ENCODE assay signal across 8 mouse cellular contexts in genomic region chr13:63278796-63279475, GRCm38 (mm10).
A peak's percentile ranks its signal among the peaks of the same experiment; 100 is the strongest.
DNase-seq lines count a peak whose midpoint lies in the region; ATAC-seq and TF ChIP-seq lines count a peak whose summit lies in the region.

No protein-coding gene starts in this region.

- peaks cover 9% of the 10 kb centered on the region for H3K36me3 ChIP-seq in neural tube, embryonic 13.5 days

- peak; percentile 86 for ATAC-seq in neural tube, embryonic 13.5 days (ENCODE audit: low read depth)

- H3K9me3 ChIP-seq in neural tube, embryonic 13.5 days = no peaks in the 10 kb centered on the region

- no peak for TF ChIP-seq CTCF in brain, embryonic 14.5 days (IDR thresholded peaks at IDR 0.05; ENCODE audit: borderline replicate concordance, extremely low read depth, insufficient read depth, insufficient read length)
- no peak for TF ChIP-seq CTCF in lung, adult 2 months (IDR thresholded peaks at IDR 0.05; ENCODE audit: insufficient read depth, low read length)

- peak overlapping the region; percentile 59 for H3K9ac ChIP-seq in neural tube, embryonic 13.5 days

- peak overlapping the region; percentile 71 for H3K27ac ChIP-seq in neural tube, embryonic 13.5 days (replicated peaks)

- peak; percentile 36 for DNase-seq in cerebellum, adult 11-12 months
- no peak for DNase-seq in cerebellum, adult 18-20 months
- DNase-seq in brain, embryonic 14.5 days (ENCODE audit: low read depth) = peak; percentile 69
- DNase-seq in heart, adult 8-10 months (ENCODE audit: low spot score) = peak; percentile 73
- peak; percentile 56 for DNase-seq in kidney, adult 18-20 months
- peak; percentile 62 for DNase-seq in lung, adult 2 months
- no peak for DNase-seq in T-cell, adult 2 months (ENCODE audit: low spot score)

- peak overlapping the region; percentile 56 for H3K4me3 ChIP-seq in lung, adult 2 months (replicated peaks; ENCODE audit: extremely low read depth, low read depth, low read length)
- peak overlapping the region; percentile 15 for H3K4me3 ChIP-seq in neural tube, embryonic 13.5 days

- no peak for TF ChIP-seq POLR2A in brain, embryonic 14.5 days (IDR thresholded peaks at IDR 0.05; ENCODE audit: borderline replicate concordance, extremely low read depth, insufficient read depth, insufficient read length, poor library complexity, severe bottlenecking)
- TF ChIP-seq POLR2A in lung, adult 2 months (IDR thresholded peaks at IDR 0.05; ENCODE audit: borderline replicate concordance, extremely low read depth, low read depth, low read length) = peak; percentile 17; the same call in 1 of the 2 replicates

- WGBS in lung, adult 2 months = 14% methylated on average over 10 of the region's 10 CpGs
- WGBS in neural tube, embryonic 13.5 days = 4% methylated on average over 10 of the region's 10 CpGs

- H3K27me3 ChIP-seq in neural tube, embryonic 13.5 days = peaks cover 13% of the 10 kb centered on the region; the same call in 1 of the 2 replicates

- peaks cover 59% of the 10 kb centered on the region for H3K4me1 ChIP-seq in lung, adult 2 months (ENCODE audit: control insufficient read depth, insufficient read depth, low read length)
- peaks cover 51% of the 10 kb centered on the region for H3K4me1 ChIP-seq in neural tube, embryonic 13.5 days (replicated peaks)

- H3K4me2 ChIP-seq in neural tube, embryonic 13.5 days = peak overlapping the region; percentile 48

Comparison
In these comparisons a context has a peak if more than half of its experiments do, and no peak if none do; other contexts are left out.
1. DNase-seq: peak in cerebellum, adult 11-12 months (single experiment), brain, embryonic 14.5 days (single experiment), heart, adult 8-10 months (single experiment), kidney, adult 18-20 months (single experiment) and lung, adult 2 months (single experiment); none in cerebellum, adult 18-20 months (0 of 2) and T-cell, adult 2 months (single experiment).